ENCODE assay signal across 8 mouse cellular contexts in the genomic region with DNA sequence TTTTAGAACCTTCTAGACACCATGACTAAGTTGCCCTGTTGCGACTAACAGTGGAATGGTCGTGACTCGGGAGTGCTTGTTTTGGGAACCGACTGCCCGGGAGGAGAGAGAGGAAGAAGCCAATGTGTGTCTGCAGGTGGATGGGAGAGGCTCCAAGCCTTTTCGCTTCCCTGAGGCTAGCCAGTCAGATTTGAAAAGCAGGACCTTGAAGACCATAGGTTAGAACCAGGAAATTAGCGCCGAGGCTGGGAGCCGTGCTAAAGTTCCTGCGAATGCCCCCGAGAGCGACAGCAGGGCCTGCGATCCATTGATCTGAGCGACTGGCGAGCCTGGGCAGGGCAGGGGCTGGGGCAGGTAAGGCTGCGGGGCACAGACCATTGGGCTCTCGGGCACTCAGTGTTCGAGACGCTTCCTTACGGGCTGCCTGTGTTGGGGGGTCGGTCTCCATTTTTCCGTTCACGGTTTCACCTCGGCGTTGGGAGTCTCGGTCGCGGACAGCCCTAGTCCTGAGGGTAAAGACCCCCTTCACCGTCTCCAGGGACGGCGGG. TPM values are rescaled to one million over a fixed set of nuclear protein-coding genes. Genes with fewer than 3 reads are reported as not detected.
A peak's percentile ranks its signal among the peaks of the same experiment; 100 is the strongest.
DNase-seq lines count a peak whose midpoint lies in the region; ATAC-seq and TF ChIP-seq lines count a peak whose summit lies in the region.

A gene (plus strand): TSS at position 51 of the 548 bp plus-strand sequence.

- DNase-seq in adrenal gland, adult 8-10 months, result peak; percentile 40
- DNase-seq in embryonic facial prominence, embryonic 14.5 days (ENCODE audit: low spot score), result peak; percentile 55
- DNase-seq in neural tube, embryonic 10.5 days (ENCODE audit: extremely low spot score, low spot score), result peak; percentile 67
- DNase-seq in testis, postnatal 10 days (ENCODE audit: low spot score), result peak; percentile 71

- WGBS in embryonic facial prominence, embryonic 14.5 days, result 1% methylated on average over 30 of the region's 31 CpGs
- 1% methylated on average over 31 of the region's 31 CpGs for WGBS in heart, embryonic 12.5 days
- WGBS in kidney, embryonic 16.5 days, result 2% methylated on average over 31 of the region's 31 CpGs
- WGBS in liver, embryonic 12.5 days (ENCODE audit: insufficient replicate concordance), result 1% methylated on average over 31 of the region's 31 CpGs

- peak within 1 kb of the TSS; percentile 87 for H3K27ac ChIP-seq in embryonic facial prominence, embryonic 14.5 days (replicated peaks; ENCODE audit: low read depth, low read length)
- peak within 1 kb of the TSS; percentile 90 for H3K27ac ChIP-seq in heart, embryonic 12.5 days (ENCODE audit: poor library complexity, severe bottlenecking)
- H3K27ac ChIP-seq in kidney, embryonic 16.5 days (ENCODE audit: low read length), result peak within 1 kb of the TSS; percentile 85
- peak within 1 kb of the TSS; percentile 90 for H3K27ac ChIP-seq in liver, embryonic 12.5 days

- H3K4me3 ChIP-seq in C2C12 (ENCODE audit: insufficient read depth, poor library complexity, severe bottlenecking), result peak within 1 kb of the TSS; percentile 51
- H3K4me3 ChIP-seq in embryonic facial prominence, embryonic 14.5 days (ENCODE audit: low read depth, low read length), result peak within 1 kb of the TSS; percentile 85
- peak within 1 kb of the TSS; percentile 74 for H3K4me3 ChIP-seq in heart, embryonic 12.5 days
- peak within 1 kb of the TSS; percentile 62 for H3K4me3 ChIP-seq in kidney, embryonic 16.5 days (ENCODE audit: low read length)
- H3K4me3 ChIP-seq in liver, embryonic 12.5 days, result peak within 1 kb of the TSS; percentile 74

- peaks cover 21% of the 10 kb centered on the region for H3K79me3 ChIP-seq in C2C12 (ENCODE audit: low read depth)

- H3K27me3 ChIP-seq in C2C12 (ENCODE audit: control insufficient read depth, insufficient read depth, insufficient read length), result no peaks in the 10 kb centered on the region
- H3K27me3 ChIP-seq in embryonic facial prominence, embryonic 14.5 days (replicated peaks; ENCODE audit: control insufficient read depth, insufficient read depth, low read length), result no peaks in the 10 kb centered on the region
- H3K27me3 ChIP-seq in heart, embryonic 12.5 days (replicated peaks), result no peaks in the 10 kb centered on the region
- H3K27me3 ChIP-seq in kidney, embryonic 16.5 days (ENCODE audit: insufficient read depth, low read length), result no peaks in the 10 kb centered on the region
- H3K27me3 ChIP-seq in liver, embryonic 12.5 days (replicated peaks), result no peaks in the 10 kb centered on the region

- no peak for ATAC-seq in embryonic facial prominence, embryonic 14.5 days (ENCODE audit: low read depth)
- ATAC-seq in heart, embryonic 12.5 days (ENCODE audit: insufficient number of reproducible peaks, low FRiP score), result no peak
- ATAC-seq in kidney, embryonic 16.5 days (ENCODE audit: low FRiP score, low TSS enrichment), result no peak
- ATAC-seq in liver, embryonic 12.5 days, result no peak

- no peaks in the 10 kb centered on the region for H3K9me3 ChIP-seq in embryonic facial prominence, embryonic 14.5 days (ENCODE audit: control insufficient read depth, low read length)
- H3K9me3 ChIP-seq in heart, embryonic 12.5 days (replicated peaks), result no peaks in the 10 kb centered on the region
- no peaks in the 10 kb centered on the region for H3K9me3 ChIP-seq in kidney, embryonic 16.5 days (ENCODE audit: low read length)
- H3K9me3 ChIP-seq in liver, embryonic 12.5 days (replicated peaks), result no peaks in the 10 kb centered on the region

- peak within 1 kb of the TSS; percentile 97 for H3K4me2 ChIP-seq in embryonic facial prominence, embryonic 14.5 days (ENCODE audit: low read depth, low read length)
- H3K4me2 ChIP-seq in heart, embryonic 12.5 days, result peak within 1 kb of the TSS; percentile 92
- peak within 1 kb of the TSS; percentile 92 for H3K4me2 ChIP-seq in kidney, embryonic 16.5 days (replicated peaks; ENCODE audit: low read depth, low read length)
- H3K4me2 ChIP-seq in liver, embryonic 12.5 days, result peak within 1 kb of the TSS; percentile 96

- H3K9ac ChIP-seq in embryonic facial prominence, embryonic 14.5 days (ENCODE audit: low read depth, low read length), result peak within 1 kb of the TSS; percentile 94
- H3K9ac ChIP-seq in heart, embryonic 12.5 days, result peak within 1 kb of the TSS; percentile 95
- peak within 1 kb of the TSS; percentile 90 for H3K9ac ChIP-seq in kidney, embryonic 16.5 days (replicated peaks; ENCODE audit: low read length)
- H3K9ac ChIP-seq in liver, embryonic 12.5 days, result peak within 1 kb of the TSS; percentile 93

- no peak for TF ChIP-seq CTCF in C2C12 (IDR thresholded peaks at IDR 0.05; ENCODE audit: control insufficient read depth, insufficient read depth, insufficient read length)

- H3K79me2 ChIP-seq in C2C12 (ENCODE audit: control insufficient read depth, insufficient read depth), result peaks cover 32% of the 10 kb centered on the region

- H3K36me3 ChIP-seq in C2C12 (ENCODE audit: control insufficient read depth, insufficient read depth), result no peaks in the 10 kb centered on the region
- no peaks in the 10 kb centered on the region for H3K36me3 ChIP-seq in embryonic facial prominence, embryonic 14.5 days (ENCODE audit: control insufficient read depth, insufficient read depth, low read length)
- no peaks in the 10 kb centered on the region for H3K36me3 ChIP-seq in heart, embryonic 12.5 days
- H3K36me3 ChIP-seq in kidney, embryonic 16.5 days (ENCODE audit: insufficient read depth, low read length), result no peaks in the 10 kb centered on the region
- no peaks in the 10 kb centered on the region for H3K36me3 ChIP-seq in liver, embryonic 12.5 days

- H3ac ChIP-seq in C2C12 (ENCODE audit: control insufficient read depth, insufficient read length, low read depth), result peak within 1 kb of the TSS; percentile 96

- peaks cover 10% of the 10 kb centered on the region for H3K4me1 ChIP-seq in embryonic facial prominence, embryonic 14.5 days (ENCODE audit: control insufficient read depth, insufficient read depth, low read length)
- peaks cover 18% of the 10 kb centered on the region for H3K4me1 ChIP-seq in heart, embryonic 12.5 days (replicated peaks)
- H3K4me1 ChIP-seq in kidney, embryonic 16.5 days (ENCODE audit: insufficient read depth, low read length), result peaks cover 11% of the 10 kb centered on the region
- H3K4me1 ChIP-seq in liver, embryonic 12.5 days, result peaks cover 24% of the 10 kb centered on the region

TF ChIP-seq in C2C12, 6 proteins besides CTCF, POLR2A, EP300 and RAD21:
- TF ChIP-seq FOSL1 (IDR thresholded peaks at IDR 0.05; ENCODE audit: insufficient read depth, low read length, poor library complexity, severe bottlenecking) (no peak), USF1 (IDR thresholded peaks at IDR 0.05; ENCODE audit: low read depth) (no peak), CEBPB (IDR thresholded peaks at IDR 0.05; ENCODE audit: low read depth) (no peak), MYOD1 (IDR thresholded peaks at IDR 0.05; ENCODE audit: control insufficient read depth, insufficient read length, low read depth) (no peak), MYOG (IDR thresholded peaks at IDR 0.05; ENCODE audit: control insufficient read depth, extremely low read depth, insufficient read length) (no peak), MAX (IDR thresholded peaks at IDR 0.05) (no peak)

RNA-seq across cellular contexts. Expression of the gene that starts here (rescaled TPM):
- 3.1 TPM for polyA plus RNA-seq in C2C12 (2012; fragmentation: generic; extraction: Trizol)
- total RNA-seq in adrenal gland, adult 8-10 months (2022), result 10 to 100 TPM; 32.9 to 48.1 (median 37.8) TPM
- polyA plus RNA-seq in embryonic facial prominence, embryonic 14.5 days (2014; fragmentation: Nextera tagmentation; extraction: Ambion mirVana), result 16.1 and 17.6 TPM in 2 replicates
- polyA plus RNA-seq in heart, embryonic 12.5 days (2016; fragmentation: Nextera tagmentation; extraction: Ambion mirVana), result 40.6 TPM in 2 replicates
- polyA plus RNA-seq in kidney, embryonic 16.5 days (2015; fragmentation: Nextera tagmentation; extraction: Ambion mirVana), result 39.7 and 46.2 TPM in 2 replicates
- polyA plus RNA-seq in liver, embryonic 12.5 days (2016; fragmentation: Nextera tagmentation; extraction: Ambion mirVana), result 18.0 and 21.0 TPM in 2 replicates
